Mouse (Mus musculus) heart, postnatal 0 days (tissue): ENCODE data around the gene Ilf3.

ENCODE experiments used
- CTCF ChIP-seq: IDR thresholded peaks from 2 replicates; pipeline ENCODE4 v1.5.1; 2016; ENCODE audit warnings: antibody characterized with exemption, control low read depth, low read depth
- EP300 ChIP-seq: IDR thresholded peaks from 2 replicates; pipeline ENCODE4 v1.6.1; 2016; ENCODE audit warnings: antibody characterized with exemption, low read depth

DNA sequence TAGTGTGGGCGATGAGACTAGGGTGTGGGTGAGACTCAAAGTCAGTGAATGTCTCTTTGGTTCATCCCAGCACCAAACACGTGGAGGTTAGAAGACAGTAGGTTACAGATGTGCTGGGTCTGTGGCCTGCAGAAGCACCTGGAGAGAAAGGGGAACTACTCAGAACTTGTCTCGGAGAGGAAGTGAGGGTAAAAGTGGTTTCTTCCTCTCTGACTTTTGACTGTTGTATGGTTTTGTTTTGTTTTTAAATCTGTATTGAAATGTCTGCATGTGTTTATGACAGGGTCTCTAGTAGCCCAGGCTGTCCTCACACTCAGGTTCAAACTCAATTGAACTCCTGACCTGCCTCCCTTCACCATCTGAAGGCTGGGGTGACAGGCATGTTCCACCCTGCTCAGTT lies 39.6 kb upstream of the Ilf3 start:
- no peak for TF ChIP-seq CTCF
- TF ChIP-seq EP300: no peak
